Mouse (Mus musculus) gastrocnemius, adult 18-20 months (tissue): ENCODE data around the gene Cldn18. TPM values are rescaled to one million over a fixed set of nuclear protein-coding genes. Genes with fewer than 3 reads are reported as not detected.
A peak's percentile ranks its signal among the peaks of the same experiment; 100 is the strongest.

ENCODE experiments used
- DNase-seq: peaks from one replicate; pipeline ENCODE4 v3.0.0; 2021; ENCODE audit warnings: low spot score
- total RNA-seq, 2 experiments: library from RNA; stranded (reverse); gene quantifications; 2 replicates each; pipeline ENCODE4 v1.2.3; 2021

The Cldn18 gene
- total RNA-seq, 2 experiments from 2014 or later, result not detected

DNA sequence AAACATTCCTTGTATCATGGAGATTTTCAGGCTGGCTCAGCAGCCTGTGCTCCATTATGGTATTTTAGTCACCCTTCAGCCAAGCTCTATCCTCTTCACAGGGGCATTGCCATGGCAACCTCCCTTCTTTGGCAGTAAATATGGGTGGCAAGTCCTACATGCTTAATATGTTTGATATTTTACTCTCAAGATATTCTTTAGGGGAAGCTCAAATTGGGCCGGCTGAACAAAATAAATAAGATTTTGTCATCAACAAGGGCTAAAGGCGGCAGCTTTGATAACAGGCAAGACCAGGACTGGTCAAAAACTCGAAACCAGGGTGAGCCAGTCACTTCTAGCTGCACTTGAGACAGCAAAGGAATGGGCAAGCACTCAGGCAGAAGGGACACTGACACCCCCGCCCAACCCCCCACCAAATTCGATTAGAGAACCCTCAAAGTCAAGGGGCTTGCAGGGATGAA is 32.0 kb downstream of the Cldn18 start:
- DNase-seq, result no peak

- no peak for DNase-seq
Measured at GRCm38 (mm10) chr9:99681980-99682570, 35.0 kb downstream of the Cldn18 start.

- no peak for DNase-seq
Measured at GRCm38 (mm10) chr9:99675714-99676113, 41.4 kb downstream of the Cldn18 start.

DNA sequence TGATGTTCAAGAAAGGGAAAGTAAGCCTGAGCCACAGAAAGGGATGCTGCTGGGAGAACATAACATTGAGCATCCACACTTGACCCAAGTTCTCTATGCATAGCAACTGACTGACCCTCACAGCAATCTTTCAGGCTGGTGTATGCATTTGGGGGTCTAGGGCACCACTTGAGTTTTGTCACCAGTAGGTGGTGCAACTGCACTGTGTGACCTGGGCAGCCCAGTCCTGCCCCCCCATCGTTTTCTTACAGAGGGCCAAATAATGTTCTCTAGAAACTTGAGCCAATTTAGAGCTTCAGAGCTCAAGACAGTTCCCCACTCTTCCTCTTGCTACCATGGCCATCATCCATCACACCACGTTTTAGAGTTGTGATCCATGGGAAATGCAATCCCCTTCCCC is 45.5 kb downstream of the Cldn18 start:
- no peak for DNase-seq

DNA sequence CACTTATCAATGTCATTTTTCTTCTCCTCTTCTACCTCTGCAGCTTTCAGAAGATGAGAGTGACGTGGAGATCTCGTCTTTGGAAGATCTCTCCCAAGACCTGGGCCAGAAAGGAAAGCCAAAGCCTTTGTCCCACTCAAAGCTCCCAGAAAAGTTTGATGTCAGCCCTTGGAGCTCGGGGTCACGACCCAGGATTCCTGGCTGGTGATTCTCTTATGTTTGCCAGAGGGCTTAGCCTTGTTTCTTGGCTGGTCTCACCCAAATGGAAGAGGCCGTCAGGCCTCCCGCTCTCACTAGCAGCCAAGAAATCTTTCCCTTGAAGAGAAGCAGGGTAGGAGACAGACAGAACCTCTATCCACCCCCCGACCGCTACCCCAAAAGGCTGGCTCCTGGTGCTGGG is 49.5 kb downstream of the Cldn18 start:
- DNase-seq, result peak; percentile 68

GRCm38 (mm10) chr9:99662887-99663286 is 54.2 kb downstream of the Cldn18 start:
- no peak for DNase-seq

DNA sequence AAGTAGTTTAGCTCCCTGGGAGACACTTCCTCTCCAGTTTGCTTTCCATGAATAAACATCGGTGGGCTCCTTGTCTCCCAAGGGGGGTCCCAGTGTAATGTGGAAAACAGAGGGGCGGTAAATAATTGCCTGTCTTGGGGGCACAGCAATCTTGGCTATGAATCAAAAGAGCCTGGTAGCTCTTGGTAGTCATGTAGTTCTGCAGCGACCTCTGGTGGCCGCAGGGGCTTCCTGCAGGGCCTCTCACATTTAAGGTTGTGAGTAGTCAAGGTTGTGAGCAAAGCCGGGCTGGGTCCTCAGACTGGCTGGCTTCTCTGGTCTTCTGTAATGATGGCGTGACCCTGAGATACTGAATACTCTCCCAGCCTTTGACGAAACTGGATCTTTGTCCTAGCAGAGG is 54.7 kb downstream of the Cldn18 start:
- peak; percentile 54 for DNase-seq

DNA sequence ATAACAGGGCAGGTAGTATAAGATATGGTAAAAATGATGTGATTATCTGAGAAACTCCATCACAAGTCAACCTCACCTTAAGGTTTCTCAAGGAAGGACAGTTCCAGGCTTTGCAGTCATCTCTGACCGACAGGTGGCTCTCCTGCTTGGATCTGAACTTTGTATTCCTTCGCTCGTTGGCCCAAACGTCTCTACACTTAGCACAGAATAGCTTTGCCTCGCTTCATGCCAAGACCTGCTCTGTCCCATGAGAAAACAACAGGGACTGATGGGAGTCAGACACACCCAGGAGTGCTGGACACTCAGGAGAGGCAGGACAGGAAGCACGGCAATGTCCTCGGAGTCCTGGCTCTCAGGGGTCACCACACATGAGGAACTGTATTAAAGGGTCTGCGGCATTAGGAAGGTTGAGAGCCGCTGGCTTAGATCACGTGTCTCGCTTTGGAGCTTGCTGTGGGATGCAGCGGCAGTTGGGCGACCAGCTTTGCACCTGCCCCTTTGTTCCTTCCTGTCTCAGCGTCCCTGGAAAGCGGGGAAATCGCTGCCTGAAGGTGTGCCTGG is 55.4 kb downstream of the Cldn18 start:
- no peak for DNase-seq

DNA sequence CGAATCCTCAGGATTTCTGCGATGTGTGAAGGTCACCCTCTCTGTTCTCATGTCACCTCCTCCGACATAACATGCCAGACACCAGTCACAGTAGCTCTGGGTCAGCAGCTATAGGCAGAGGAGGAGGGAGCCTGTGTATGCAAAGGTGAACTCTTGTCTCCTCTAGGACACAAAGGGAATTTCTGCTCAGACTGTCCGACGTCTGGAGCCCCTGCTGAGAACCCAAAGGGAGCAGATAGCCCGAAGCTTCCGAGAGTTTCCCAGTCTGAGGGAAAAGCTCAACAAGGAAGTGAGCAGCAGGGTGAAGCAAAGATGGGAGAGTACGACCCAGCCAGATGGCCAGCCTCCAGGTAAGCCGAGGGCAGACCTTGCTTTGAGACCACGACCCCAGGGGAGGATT is 56.3 kb downstream of the Cldn18 start:
- DNase-seq, result no peak

DNA sequence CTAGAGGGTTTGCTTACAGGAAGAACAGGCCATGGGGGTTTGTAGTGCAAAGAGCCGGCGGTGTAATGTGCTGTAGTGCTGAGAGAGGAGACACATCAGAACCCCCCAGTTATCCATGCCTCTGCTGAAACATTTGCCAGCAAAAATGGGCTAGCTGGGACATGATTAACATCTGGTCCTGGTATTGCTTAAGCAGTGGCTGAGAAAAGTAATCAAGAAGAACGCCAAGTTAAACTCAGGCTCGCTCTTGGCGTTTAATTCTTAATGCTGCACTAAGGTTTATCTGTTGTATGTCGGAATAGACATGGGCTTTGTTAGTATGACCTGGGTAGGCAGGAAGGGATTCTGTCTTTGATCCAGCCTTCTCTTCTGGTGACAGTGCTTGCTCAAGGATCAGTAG is 71.0 kb downstream of the Cldn18 start:
- no peak for DNase-seq

DNA sequence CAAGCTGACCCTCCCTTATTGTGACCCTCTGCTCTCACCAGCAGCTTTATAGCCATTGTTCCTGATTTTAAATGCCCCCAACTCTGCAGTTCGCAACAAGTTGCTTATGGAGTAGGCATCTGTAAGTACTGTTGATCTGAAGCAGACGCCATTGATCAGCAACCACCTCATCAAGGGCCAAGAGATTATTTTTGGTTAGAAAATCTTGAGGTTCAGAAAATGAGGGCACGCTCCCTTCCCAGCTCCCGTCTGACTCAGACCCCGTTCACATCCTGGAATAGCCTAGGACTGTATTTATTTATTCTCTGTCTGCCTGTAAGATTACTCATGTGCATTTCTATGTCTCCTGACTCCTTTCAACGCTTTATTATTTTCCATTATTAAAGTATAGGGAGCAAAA is 71.7 kb downstream of the Cldn18 start:
- no peak for DNase-seq

GRCm38 (mm10) chr9:99639957-99640356 is 77.1 kb downstream of the Cldn18 start:
- DNase-seq, result no peak

Other genes with a start within 250 kb of the Cldn18 start
- gene Armc8, start 148.4 kb downstream of the Cldn18 start, total RNA-seq, result 10 to 100 TPM; 22.6 to 24.1 TPM
- 1 to 10 TPM; 3.9 to 4.6 TPM for gene Dbr1, start 141.5 kb downstream of the Cldn18 start, total RNA-seq
- not detected for gene A4gnt, start 104.8 kb downstream of the Cldn18 start, total RNA-seq
- 1 to 10 TPM in 1 of 2 experiments, under 1 TPM in 1; 0.75 to 1.6 TPM for gene Dzip1l, start 87.8 kb downstream of the Cldn18 start, total RNA-seq
- not detected for gene Sox14, start 158.9 kb upstream of the Cldn18 start, total RNA-seq